Mouse (Mus musculus): ENCODE measurements around the gene Dock1. TPM values are rescaled to one million over a fixed set of nuclear protein-coding genes. Genes with fewer than 3 reads are reported as not detected.

The Dock1 gene
- polyA plus RNA-seq, 1 experiment from 2014 or later, result 44.5 TPM

DNA sequence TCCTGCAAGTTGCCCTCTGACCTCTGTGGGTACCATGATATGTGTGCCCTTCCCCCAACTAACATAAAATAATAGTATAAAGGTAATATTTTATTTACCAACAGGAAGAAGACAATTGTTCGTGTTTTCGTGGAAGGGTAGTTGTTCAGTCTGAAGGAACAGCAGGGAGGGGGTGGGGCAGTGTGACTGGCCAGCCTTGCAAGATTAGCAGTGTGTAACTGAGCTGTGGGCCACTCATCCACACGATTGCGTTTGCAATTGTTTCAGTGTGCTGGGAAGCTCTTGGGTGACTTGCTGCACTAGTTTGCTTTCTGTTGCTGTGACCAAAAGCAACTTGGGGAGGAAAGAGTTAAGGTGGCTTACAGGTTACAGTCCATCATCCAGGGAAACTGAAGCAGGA lies 7.4 kb downstream of the Dock1 start:
- WGBS, result 77% methylated on average over 4 of the region's 4 CpGs
- H3K4me1 ChIP-seq, result peaks cover 49% of the 10 kb centered on the region
- H3K9me3 ChIP-seq (replicated peaks), result no peaks in the 10 kb centered on the region
- peaks cover 18% of the 10 kb centered on the region for H3K36me3 ChIP-seq
- H3K27me3 ChIP-seq (ENCODE audit: low read depth, poor library complexity, severe bottlenecking), result no peaks in the 10 kb centered on the region
- DNase-seq (ENCODE audit: low spot score), result no peak
- no peak overlapping the region for H3K4me3 ChIP-seq
- no peak overlapping the region for H3K27ac ChIP-seq

DNA sequence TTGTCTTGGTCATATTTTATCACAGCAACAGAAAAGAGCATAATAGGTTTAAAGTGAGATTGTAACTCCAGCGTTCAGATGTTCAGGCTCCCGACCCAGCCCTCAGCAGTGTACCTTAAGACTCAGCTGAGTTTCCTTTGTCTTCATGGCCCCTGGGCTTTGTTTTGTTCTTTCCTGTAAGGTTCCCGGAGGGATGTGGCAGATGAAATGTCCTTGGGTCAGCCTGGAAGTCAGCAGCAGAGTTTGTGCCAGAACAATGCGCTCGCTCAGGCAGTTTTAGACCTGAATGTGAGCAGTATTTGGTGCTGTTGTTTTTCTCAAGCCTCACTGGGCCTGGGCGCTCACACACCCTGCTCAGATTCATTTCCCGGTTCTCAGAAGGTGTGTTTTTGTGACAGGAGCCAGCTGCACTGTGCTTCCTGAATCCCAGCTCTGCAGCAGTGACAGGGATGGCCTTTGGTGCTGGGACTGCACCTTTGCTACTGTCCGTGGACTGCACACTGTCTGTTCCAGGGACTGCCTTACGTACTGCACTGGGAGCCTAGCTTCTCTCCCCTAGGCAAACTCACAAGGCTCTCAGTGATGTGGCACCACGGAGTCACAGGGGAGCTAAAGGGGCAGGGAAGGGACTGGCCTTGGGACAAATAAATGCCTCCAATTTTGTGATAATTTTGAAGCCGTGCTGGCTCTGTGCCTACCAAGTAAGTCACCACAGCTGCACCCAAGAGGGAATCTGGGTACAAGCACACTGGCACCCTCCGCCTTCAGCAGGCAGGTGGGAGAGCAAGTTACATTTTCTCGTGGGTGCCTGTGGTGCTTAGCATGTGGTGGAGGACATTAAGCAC lies 9.1 kb downstream of the Dock1 start:
- H3K27ac ChIP-seq, result peak overlapping the region; percentile 32; the same call in 1 of the 2 replicates
- H3K27me3 ChIP-seq (ENCODE audit: low read depth, poor library complexity, severe bottlenecking), result no peaks in the 10 kb centered on the region
- H3K4me1 ChIP-seq, result peaks cover 34% of the 10 kb centered on the region
- peaks cover 15% of the 10 kb centered on the region for H3K36me3 ChIP-seq
- no peak overlapping the region for H3K4me3 ChIP-seq
- WGBS, result 79% methylated on average over 13 of the region's 13 CpGs
- H3K9me3 ChIP-seq (replicated peaks), result no peaks in the 10 kb centered on the region
- DNase-seq (ENCODE audit: low spot score), result no peak

DNA sequence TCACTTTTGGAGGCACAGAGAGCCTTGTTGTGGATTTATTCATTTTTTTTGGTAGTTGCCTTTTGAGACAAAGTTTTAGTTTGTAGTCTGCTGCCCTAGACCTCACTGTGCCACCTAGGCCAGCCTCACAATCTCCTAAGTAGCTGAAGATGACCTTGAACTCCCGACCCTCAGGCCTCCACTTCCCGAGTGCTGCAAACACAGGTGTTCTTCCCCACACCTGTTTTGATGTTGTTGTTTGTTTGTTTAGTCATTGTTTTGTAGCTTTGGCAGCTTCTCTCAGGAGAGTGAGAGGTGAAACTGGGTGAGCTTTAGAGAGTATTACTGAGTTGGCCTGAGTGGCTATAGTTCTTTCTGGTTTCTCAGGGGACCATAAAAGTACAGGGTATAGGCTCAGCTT lies 9.7 kb downstream of the Dock1 start:
- Histone ChIP-seq H3K27ac (0 out of 2 replicates have a peak overlapping the region, but pooled peaks have one; percentile 32), H3K4me3 (no peak overlapping the region), H3K36me3 (peaks cover 15% of the 10 kb centered on the region), H3K4me1 (peaks cover 32% of the 10 kb centered on the region), H3K27me3 (ENCODE audit: low read depth, poor library complexity, severe bottlenecking) (no peaks in the 10 kb centered on the region), H3K9me3 (replicated peaks) (no peaks in the 10 kb centered on the region)
- DNase-seq (ENCODE audit: low spot score), result no peak
- 70% methylated on average over 2 of the region's 2 CpGs for WGBS

DNA sequence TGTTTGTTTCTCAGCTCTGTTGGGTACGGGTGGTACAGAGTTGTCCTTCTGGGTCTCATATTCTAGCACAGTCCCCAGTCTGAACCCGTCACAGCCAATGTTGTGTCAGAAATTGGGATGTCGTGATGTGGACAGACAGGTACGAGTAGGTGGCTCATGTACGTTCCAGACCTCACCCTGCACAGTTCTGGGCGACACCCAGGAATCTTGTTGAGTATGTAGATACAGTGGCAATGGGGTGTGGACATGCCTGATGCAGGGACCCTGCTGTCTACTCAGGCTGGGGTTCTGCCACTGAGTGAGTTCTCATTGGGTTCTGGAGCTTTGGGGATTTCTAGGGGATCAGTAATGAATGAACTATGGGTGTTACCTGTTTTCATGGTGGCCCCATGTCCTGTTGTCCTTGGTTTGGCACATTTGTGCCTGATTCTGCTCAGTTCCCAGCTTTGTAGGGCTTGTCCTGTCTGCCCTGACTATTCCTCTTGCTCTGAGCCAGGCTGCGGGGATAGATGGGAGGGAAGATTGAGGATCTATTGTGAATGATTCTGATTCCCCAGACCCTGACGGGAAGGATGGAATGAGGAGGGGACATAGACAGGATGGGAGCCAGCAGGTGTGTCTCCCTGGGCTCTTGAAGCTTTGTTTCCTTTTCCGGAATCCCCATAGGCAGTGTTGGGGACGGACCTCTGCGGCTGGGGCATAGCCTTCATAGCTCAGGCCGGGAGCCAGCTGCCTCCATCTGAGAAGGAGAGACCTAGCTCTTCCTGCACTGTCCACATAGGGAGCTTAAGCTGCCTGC lies 11.5 kb downstream of the Dock1 start:
- no peaks in the 10 kb centered on the region for H3K27me3 ChIP-seq (ENCODE audit: low read depth, poor library complexity, severe bottlenecking)
- H3K9me3 ChIP-seq (replicated peaks), result no peaks in the 10 kb centered on the region
- H3K27ac ChIP-seq, result no peak overlapping the region
- no peak for DNase-seq (ENCODE audit: low spot score)
- H3K4me3 ChIP-seq, result no peak overlapping the region
- 92% methylated on average over 12 of the region's 12 CpGs for WGBS
- H3K36me3 ChIP-seq, result peaks cover 15% of the 10 kb centered on the region
- peaks cover 28% of the 10 kb centered on the region for H3K4me1 ChIP-seq

DNA sequence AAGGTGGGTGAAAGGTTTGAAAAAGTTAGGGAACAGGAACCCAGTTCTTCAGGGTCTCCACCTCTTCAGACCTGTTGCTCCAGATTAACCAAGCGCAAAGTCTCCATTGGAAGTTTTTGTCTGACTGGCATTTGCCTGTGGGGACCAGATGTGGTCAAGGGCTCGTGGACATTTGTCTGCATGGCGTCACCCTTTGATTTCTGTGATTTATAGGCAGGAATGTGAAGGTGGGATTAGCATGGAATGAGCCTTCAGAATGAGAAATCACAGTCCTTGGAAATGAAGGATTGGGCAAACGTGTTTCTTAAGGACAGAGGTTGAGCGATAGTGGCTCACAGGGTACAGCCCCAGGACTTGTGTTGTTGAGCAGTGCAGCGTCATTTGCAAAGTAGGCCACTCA lies 17.9 kb downstream of the Dock1 start:
- no peak overlapping the region for H3K27ac ChIP-seq
- no peak for DNase-seq (ENCODE audit: low spot score)
- no peaks in the 10 kb centered on the region for H3K9me3 ChIP-seq (replicated peaks)
- no peak overlapping the region for H3K4me3 ChIP-seq
- H3K36me3 ChIP-seq, result peaks cover 17% of the 10 kb centered on the region
- WGBS, result 36% methylated on average over 6 of the region's 6 CpGs
- peaks cover 18% of the 10 kb centered on the region for H3K4me1 ChIP-seq
- H3K27me3 ChIP-seq (ENCODE audit: low read depth, poor library complexity, severe bottlenecking), result no peaks in the 10 kb centered on the region

DNA sequence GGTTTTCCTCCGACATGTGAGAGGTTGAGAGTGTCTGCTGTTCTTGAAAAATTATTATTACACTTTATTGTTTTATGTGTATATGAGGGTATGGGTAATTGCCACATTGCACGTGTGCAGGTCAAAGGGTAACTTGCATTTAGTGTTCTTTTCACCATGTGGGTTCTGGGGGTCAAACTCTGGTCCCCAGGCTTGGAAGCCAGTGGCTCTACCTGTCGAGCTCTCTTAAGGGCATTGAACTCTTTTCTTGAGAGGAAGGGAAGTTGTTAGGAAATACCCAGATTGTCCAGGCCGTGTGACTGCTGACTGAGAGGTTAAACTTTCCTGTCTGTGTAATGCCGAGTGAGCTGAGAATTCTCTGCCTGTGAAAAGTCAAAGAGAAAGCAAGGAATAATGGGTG lies 19.7 kb downstream of the Dock1 start:
- Histone ChIP-seq H3K4me3 (no peak overlapping the region), H3K4me1 (peaks cover 27% of the 10 kb centered on the region), H3K36me3 (peaks cover 21% of the 10 kb centered on the region), H3K9me3 (replicated peaks) (no peaks in the 10 kb centered on the region), H3K27me3 (ENCODE audit: low read depth, poor library complexity, severe bottlenecking) (no peaks in the 10 kb centered on the region), H3K27ac (no peak overlapping the region)
- DNase-seq (ENCODE audit: low spot score), result no peak
- 74% methylated on average over 5 of the region's 5 CpGs for WGBS

DNA sequence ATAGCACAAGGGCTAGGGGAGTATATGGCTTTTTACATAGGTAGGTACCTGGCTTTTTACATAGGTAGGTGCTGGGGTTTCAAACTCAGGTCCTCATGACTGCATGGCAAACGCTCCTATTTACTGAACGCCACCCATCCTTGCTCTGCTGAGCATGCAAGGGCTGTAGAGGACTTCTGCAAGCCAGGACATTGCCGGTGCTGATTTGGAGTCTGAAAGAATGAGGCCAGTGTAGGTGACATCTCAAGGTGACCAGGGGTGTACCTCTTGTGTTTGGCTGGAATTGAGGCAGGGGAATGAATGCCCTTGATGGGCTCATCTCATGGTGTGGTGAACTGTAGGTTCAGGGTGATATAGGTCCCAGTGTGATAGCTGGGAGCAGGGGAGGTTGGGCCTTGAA lies 20.4 kb downstream of the Dock1 start:
- peaks cover 21% of the 10 kb centered on the region for H3K36me3 ChIP-seq
- WGBS, result 97% methylated on average over 3 of the region's 3 CpGs
- no peak for DNase-seq (ENCODE audit: low spot score)
- no peak overlapping the region for H3K27ac ChIP-seq
- no peak overlapping the region for H3K4me3 ChIP-seq
- no peaks in the 10 kb centered on the region for H3K9me3 ChIP-seq (replicated peaks)
- peaks cover 34% of the 10 kb centered on the region for H3K4me1 ChIP-seq
- no peaks in the 10 kb centered on the region for H3K27me3 ChIP-seq (ENCODE audit: low read depth, poor library complexity, severe bottlenecking)

DNA sequence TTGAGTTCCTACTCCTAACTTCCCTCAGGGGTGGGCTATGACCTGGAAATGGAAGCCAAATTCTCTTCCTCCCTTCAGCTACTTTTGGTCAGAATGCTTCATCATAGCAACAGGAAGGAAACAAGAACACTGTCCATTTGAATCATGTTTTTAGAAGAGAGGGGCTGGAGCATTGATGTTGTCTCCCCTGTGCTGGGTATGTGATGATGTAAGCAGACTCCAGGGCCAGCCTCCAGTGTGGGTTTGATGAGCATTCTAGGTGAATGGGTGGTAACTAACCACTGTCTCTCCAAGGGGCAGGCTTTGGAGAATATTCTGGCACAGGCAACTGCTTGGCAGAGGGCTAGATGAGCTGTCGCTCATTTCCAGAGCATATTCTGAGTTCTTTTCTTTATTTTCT lies 22.9 kb downstream of the Dock1 start:
- Histone ChIP-seq H3K9me3 (replicated peaks) (no peaks in the 10 kb centered on the region), H3K4me3 (no peak overlapping the region), H3K36me3 (peaks cover 11% of the 10 kb centered on the region; the same call in 1 of the 2 replicates), H3K4me1 (peaks cover 44% of the 10 kb centered on the region), H3K27ac (no peak overlapping the region), H3K27me3 (ENCODE audit: low read depth, poor library complexity, severe bottlenecking) (no peaks in the 10 kb centered on the region)
- no peak for DNase-seq (ENCODE audit: low spot score)
- 90% methylated on average over 1 of the region's 1 CpGs for WGBS

DNA sequence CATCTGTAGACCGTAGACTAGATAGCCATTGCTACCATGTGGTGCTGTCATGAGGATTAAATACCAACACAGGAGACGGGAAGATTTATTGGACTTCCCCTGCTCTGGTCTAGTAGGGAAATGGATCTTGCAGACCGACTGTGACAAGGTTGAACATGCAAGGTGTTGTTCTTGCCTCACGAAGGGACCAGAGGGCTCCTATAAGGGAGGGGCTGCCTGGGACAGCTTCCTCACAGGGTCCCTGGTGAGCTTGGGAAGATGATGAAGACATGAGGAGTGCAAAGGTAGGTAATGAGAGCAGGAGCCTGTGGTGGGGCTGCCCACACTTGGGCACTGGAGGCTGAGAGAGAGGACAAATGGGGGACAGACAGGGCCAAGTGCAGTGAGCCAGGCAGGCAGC lies 25.0 kb downstream of the Dock1 start:
- peaks cover 11% of the 10 kb centered on the region; the same call in 1 of the 2 replicates for H3K36me3 ChIP-seq
- no peak for DNase-seq (ENCODE audit: low spot score)
- H3K27me3 ChIP-seq (ENCODE audit: low read depth, poor library complexity, severe bottlenecking), result no peaks in the 10 kb centered on the region
- peaks cover 42% of the 10 kb centered on the region for H3K4me1 ChIP-seq
- no peak overlapping the region for H3K4me3 ChIP-seq
- 64% methylated on average over 4 of the region's 4 CpGs for WGBS
- no peaks in the 10 kb centered on the region for H3K9me3 ChIP-seq (replicated peaks)
- H3K27ac ChIP-seq, result no peak overlapping the region

DNA sequence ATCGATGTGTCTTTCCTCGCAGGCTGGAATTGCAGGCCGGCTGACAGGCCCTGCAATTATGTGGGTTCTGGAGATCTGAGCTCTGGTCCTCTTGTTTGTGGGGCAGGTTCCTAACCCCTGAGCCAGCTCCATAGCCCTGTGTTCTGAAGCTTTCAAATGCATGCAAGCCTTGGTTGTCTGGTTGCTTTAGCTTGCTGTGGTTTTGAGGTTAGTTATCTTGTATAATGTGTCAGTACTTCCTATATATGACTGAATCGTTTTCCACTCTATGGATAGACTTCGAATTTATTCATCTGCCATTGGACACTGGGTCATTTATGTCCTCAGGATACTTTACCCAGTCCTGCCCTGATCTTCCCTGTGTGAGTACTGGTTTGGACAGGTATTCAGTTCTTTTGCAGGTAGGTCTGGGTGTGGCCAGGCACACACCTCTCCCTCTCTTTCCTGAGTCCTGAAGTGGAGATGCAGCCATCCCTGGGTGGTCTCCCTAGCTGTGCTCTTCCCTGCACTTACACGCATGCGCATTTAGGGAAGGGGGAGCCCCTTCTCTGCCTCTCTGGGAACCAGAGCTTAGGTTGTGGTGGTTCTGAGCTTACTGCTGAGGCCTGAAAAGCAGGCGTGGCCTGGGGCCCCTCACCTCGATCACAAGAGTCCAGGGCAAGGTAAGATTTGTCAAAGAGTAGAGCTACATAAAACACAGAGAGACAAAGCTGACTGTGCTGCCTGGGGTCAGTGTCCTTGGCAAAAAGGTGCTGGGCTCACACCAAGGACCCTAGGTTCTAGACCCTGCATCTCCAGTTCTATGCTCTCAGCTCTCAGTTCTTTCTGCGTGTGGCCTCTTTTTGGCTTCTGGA lies 25.9 kb downstream of the Dock1 start:
- Histone ChIP-seq H3K4me3 (no peak overlapping the region), H3K4me1 (peaks cover 42% of the 10 kb centered on the region), H3K27me3 (ENCODE audit: low read depth, poor library complexity, severe bottlenecking) (no peaks in the 10 kb centered on the region), H3K27ac (no peak overlapping the region), H3K9me3 (replicated peaks) (no peaks in the 10 kb centered on the region), H3K36me3 (0 out of 2 replicates have a peak, but pooled peaks cover 5% of the 10 kb centered on the region)
- 73% methylated on average over 10 of the region's 10 CpGs for WGBS
- no peak for DNase-seq (ENCODE audit: low spot score)

DNA sequence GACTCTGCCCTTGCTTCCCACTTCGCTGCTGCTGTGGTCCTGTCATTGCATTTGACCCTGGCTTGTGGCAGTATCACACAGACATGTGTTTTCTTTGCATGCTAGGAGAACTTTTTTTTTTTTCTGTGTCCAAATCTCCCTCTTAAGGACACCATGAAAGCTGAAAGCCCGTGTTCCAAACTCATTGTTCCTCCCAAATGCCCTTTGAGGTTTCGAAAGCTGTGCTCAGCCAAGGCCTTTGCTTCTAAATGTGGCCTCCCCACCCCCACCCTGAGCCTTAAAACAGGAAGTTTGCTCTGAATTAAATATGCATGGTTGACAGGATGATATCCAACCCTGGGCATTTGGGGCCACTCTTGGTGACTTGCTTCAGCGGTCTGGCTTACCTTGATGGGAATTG lies 27.0 kb downstream of the Dock1 start:
- H3K36me3 ChIP-seq, result 0 out of 2 replicates have a peak, but pooled peaks cover 5% of the 10 kb centered on the region
- WGBS, result 80% methylated on average over 4 of the region's 4 CpGs

DNA sequence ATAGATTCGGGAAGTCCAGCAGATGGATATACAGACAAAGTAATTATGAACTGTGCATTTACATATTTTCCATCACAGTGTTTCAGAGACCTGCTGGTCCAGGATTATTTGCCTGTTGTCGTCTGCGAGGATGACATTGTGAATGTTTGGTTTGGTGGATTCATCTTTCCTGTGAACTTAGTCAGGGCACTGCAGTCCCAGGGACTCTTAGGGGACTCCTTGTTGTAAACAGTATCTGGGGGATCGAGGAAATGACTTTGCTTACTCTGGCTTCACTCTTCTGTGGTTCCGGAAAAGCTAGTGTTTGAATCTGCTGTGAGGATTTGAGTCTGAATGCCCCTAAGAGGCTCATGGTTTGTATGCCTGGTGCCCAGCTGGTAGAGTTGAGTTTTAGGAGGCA lies 27.8 kb downstream of the Dock1 start:
- WGBS, result 86% methylated on average over 5 of the region's 5 CpGs
- Histone ChIP-seq H3K4me1 (peaks cover 54% of the 10 kb centered on the region), H3K27ac (no peak overlapping the region), H3K4me3 (no peak overlapping the region), H3K36me3 (0 out of 2 replicates have a peak, but pooled peaks cover 5% of the 10 kb centered on the region), H3K27me3 (ENCODE audit: low read depth, poor library complexity, severe bottlenecking) (no peaks in the 10 kb centered on the region), H3K9me3 (replicated peaks) (no peaks in the 10 kb centered on the region)
- no peak for DNase-seq (ENCODE audit: low spot score)

More for the DNA sequence above, 27.0 kb downstream of the Dock1 start:
- DNase-seq (ENCODE audit: low spot score), result no peak
- Histone ChIP-seq H3K27ac (no peak overlapping the region), H3K27me3 (ENCODE audit: low read depth, poor library complexity, severe bottlenecking) (no peaks in the 10 kb centered on the region), H3K9me3 (replicated peaks) (no peaks in the 10 kb centered on the region), H3K4me1 (peaks cover 50% of the 10 kb centered on the region), H3K4me3 (no peak overlapping the region)

Data from limb, embryonic 10.5 days (tissue).